Mouse (Mus musculus) hindbrain, embryonic 12.5 days (tissue): ENCODE measurements around the gene Npffr2. TPM values are rescaled to one million over a fixed set of nuclear protein-coding genes. Genes with fewer than 3 reads are reported as not detected.
"Not testable (repeated sequence)": the region's sequence is repeated elsewhere in the genome, so short reads cannot be mapped to it uniquely, and the experiment has no call there.

Experiments used
- ATAC-seq: fragments of 200-750 bp; cut with Nextera tagmentation; 2 replicates; pipeline ENCODE4 v1.8.0; 2017; ENCODE audit warnings: moderate TSS enrichment; ENCODE audit not compliant: low FRiP score
- H3K27ac ChIP-seq: fragments of 300-500 bp; sonication (generic); 2 replicates; pipeline ENCODE4 v1.5.1; 2016; ENCODE audit warnings: mild to moderate bottlenecking
- H3K27me3 ChIP-seq: fragments of 300-500 bp; sonication (generic); 2 replicates; pipeline ENCODE4 v1.6.1; 2016; ENCODE audit warnings: mild to moderate bottlenecking
- H3K36me3 ChIP-seq: fragments of 300-500 bp; sonication (generic); 2 replicates; pipeline ENCODE4 v1.6.1; 2016; ENCODE audit warnings: mild to moderate bottlenecking
- H3K4me1 ChIP-seq: fragments of 300-500 bp; sonication (generic); 2 replicates; pipeline ENCODE4 v1.6.1; 2016
- H3K4me2 ChIP-seq: fragments of 300-500 bp; sonication (generic); replicated peaks from 2 replicates; pipeline ENCODE4 v1.6.1; 2016; ENCODE audit warnings: mild to moderate bottlenecking
- H3K4me3 ChIP-seq: fragments of 300-500 bp; sonication (generic); 2 replicates; pipeline ENCODE4 v1.5.1; 2016; ENCODE audit warnings: mild to moderate bottlenecking
- H3K9ac ChIP-seq: fragments of 300-500 bp; sonication (generic); 2 replicates; pipeline ENCODE4 v1.6.1; 2016; ENCODE audit warnings: mild to moderate bottlenecking, moderate library complexity
- H3K9me3 ChIP-seq: fragments of 300-500 bp; sonication (generic); replicated peaks from 2 replicates; pipeline ENCODE4 v1.6.1; 2016; ENCODE audit warnings: mild to moderate bottlenecking
- WGBS: fragments of 180-500 bp; shearing (Covaris S2); methylation state at CpG from one replicate; pipeline ENCODE4 v1.1.7; 2016; 5-methylcytosine and 5-hydroxymethylcytosine counted together
- polyA plus RNA-seq: library from polyadenylated mRNA; unstranded; fragments of >200 nt; fragmentation: Nextera tagmentation; extraction: Ambion mirVana; gene quantifications from 2 replicates; pipeline ENCODE4 v1.2.1, GENCODE M21; 2016

Npffr2 gene
- 0.14 TPM in 1 of 2 replicates, not detected in the other for polyA plus RNA-seq

DNA sequence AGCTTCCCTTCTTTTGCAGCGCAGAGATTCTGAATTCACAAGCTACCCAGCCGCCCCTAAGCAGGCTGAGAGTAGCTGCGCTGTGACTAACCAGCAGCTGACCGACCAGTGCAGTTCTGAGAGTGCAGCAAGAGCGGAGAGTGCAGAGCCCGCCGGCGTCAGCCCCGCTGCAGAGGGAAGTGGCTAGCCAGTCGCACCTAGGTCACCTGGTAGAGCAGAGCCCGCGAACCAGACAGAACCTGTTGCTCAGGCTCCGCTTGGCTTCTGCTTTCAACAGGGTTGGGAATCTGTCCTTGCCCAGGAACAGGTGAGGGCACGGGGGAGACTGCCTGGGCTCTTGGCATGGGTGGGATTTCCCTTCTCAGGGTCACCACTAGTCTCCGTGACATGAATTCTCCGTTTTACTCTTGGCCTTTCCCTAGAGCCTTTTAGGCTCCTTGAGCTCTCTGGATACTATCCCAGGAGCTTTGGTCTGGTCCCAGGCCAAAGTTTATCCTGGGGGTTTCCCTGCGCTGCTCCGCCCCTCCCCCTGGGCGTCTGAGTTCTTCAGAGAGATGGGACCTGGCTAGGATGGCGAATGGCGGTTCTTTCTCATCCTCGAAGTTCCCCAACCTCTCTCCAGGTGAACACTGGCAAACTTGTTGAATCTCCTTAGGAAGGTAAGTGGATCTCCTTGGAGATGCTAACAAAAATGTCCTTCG lies at the start of gene Npffr2:
TSS of gene Npffr2 (plus strand) at position 552 of the 701 bp plus-strand sequence.
- peak within 1 kb of the TSS; percentile 90 for H3K4me2 ChIP-seq
- peak within 1 kb of the TSS; percentile 29 for H3K9ac ChIP-seq
- H3K36me3 ChIP-seq: no peaks in the 10 kb centered on the region
- peak; percentile 93 for ATAC-seq
- peaks cover 12% of the 10 kb centered on the region for H3K4me1 ChIP-seq
- WGBS: 2% methylated on average over 23 of the region's 23 CpGs
- peaks cover 13% of the 10 kb centered on the region for H3K27me3 ChIP-seq
- no peak within 1 kb of the TSS for H3K27ac ChIP-seq
- peak within 1 kb of the TSS; percentile 43 for H3K4me3 ChIP-seq
- no peaks in the 10 kb centered on the region for H3K9me3 ChIP-seq

DNA sequence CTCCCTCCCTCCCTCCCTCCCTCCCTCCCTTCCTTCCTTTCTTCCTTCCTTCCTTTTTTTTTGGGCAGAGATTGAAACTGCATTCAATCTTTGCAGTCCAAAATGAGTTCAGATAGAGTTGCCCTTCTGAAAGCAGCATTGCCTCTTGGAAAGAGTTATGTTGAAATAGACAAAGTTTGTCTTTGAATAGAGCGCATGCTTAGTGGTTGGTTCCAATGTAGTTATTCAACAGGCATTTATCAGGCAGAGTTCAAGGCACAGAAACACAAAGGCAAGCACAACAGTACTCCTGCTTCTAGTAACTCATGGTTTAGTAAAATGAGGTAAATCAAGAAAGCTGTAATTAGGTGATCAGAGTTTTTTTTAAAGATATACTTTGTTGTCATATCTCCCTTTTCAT lies 34.7 kb upstream of the Npffr2 start:
- Histone ChIP-seq H3K27ac (no peak overlapping the region), H3K4me3 (no peak overlapping the region), H3K36me3 (no peaks in the 10 kb centered on the region), H3K9ac (no peak overlapping the region), H3K4me1 (no peaks in the 10 kb centered on the region), H3K4me2 (no peak overlapping the region), H3K9me3 (no peaks in the 10 kb centered on the region), H3K27me3 (no peaks in the 10 kb centered on the region)
- ATAC-seq: no peak
- 96% methylated on average over 1 of the region's 1 CpGs for WGBS

DNA sequence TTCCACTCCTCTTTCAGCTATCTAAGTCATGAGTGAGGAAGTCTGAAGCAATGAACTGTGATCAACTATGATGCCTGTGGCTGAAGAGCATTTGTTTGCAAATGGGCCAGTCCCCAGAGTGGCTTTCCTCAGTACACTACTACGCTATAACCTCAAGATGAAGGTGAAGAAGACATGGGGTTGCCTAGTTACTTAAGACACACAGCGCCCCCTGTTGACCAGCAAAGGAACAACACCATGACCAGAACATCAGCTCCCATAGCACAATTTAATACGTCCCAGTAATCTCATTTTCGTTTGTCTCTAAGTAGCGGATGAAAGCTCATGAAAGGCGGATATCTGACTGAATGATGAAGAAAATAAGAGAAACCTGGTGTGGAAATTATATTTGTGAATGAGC lies 27.0 kb upstream of the Npffr2 start:
- Histone ChIP-seq H3K4me2 (no peak overlapping the region), H3K27ac (no peak overlapping the region), H3K36me3 (no peaks in the 10 kb centered on the region), H3K27me3 (no peaks in the 10 kb centered on the region), H3K4me3 (no peak overlapping the region), H3K9ac (no peak overlapping the region), H3K4me1 (no peaks in the 10 kb centered on the region), H3K9me3 (no peaks in the 10 kb centered on the region)
- WGBS: 57% methylated on average over 6 of the region's 6 CpGs
- ATAC-seq: no peak

DNA sequence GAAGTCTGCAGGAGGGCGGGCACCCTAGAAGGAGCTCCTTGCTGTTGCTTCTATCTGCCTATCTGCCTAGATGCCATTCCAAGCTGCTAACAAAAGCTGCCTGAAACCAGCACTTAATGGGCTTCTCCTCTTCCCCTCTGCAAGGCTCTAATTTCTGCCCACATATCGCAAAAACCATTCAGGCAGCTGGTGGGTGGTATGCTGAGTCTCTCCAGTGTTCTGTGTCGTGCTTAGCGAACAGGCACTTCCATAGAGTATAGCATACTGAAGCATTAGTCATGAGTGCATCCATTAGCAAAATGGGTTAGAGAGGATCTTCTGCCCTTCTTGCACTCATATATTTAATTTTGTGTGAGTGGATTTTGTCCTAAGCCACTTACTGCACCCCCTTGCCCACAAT lies 8.6 kb upstream of the Npffr2 start:
- WGBS: 73% methylated on average over 4 of the region's 4 CpGs
- no peak overlapping the region for H3K4me2 ChIP-seq
- H3K9ac ChIP-seq: no peak overlapping the region
- H3K36me3 ChIP-seq: no peaks in the 10 kb centered on the region
- H3K27ac ChIP-seq: no peak overlapping the region
- H3K4me3 ChIP-seq: no peak overlapping the region
- peaks cover 5% of the 10 kb centered on the region; the same call in 1 of the 2 replicates for H3K9me3 ChIP-seq
- no peaks in the 10 kb centered on the region for H3K27me3 ChIP-seq
- ATAC-seq: no peak
- no peaks in the 10 kb centered on the region for H3K4me1 ChIP-seq

DNA sequence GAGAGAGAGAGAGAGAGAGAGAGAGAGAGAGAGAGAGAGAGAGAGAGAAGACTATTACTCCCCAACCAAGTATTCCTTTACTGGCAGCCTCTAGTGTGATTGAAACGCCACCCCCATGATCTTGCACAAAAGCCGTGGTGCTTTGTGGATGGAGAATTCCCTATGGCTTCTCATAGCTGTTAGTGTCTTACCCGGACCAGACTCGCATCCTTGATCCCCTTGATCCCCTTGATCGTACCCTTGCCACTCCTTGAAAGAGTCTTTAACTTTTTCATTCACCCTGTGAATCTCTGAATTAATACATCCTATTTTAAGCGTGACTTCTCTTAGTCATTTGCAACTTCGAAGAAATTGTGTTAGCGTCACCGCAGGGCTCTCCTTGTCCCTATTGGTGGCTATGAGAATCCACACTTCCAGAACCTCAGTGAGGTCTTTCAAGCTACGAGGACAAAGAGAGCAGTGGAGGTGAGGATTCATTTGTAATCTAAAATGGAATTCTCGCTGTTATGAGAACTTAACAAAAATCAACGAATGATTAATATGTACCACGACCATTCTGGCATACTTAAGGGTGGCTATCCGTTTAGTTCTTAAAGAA lies 949 bp upstream of the Npffr2 start:
- H3K9ac ChIP-seq: peak overlapping the region; percentile 29
- peak; percentile 71 for ATAC-seq
- H3K36me3 ChIP-seq: no peaks in the 10 kb centered on the region

DNA sequence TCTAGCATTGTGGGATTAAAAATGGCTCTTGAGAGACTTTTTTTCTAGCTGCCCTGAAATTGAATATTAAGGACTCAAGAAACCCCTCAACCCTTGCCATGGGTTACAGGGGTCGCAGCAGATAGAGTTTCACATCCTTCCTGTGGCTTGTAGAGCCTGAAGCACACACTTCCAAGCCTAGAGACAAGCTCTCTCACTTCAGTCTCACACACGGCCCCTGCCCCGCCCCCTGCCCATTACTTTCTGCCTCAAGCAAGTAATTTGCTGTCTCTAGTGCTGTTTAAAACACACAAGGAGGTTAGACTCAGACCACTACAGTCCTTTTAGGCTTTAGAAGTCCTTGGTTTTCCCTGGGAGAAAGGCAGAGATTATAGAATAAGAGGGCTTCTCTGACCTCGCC lies 1.7 kb downstream of the Npffr2 start:
- H3K9ac ChIP-seq: no peak overlapping the region
- peaks cover 13% of the 10 kb centered on the region for H3K27me3 ChIP-seq
- peaks cover 12% of the 10 kb centered on the region for H3K4me1 ChIP-seq
- no peak overlapping the region for H3K4me3 ChIP-seq
- no peak overlapping the region for H3K27ac ChIP-seq
- 33% methylated on average over 4 of the region's 4 CpGs for WGBS
- H3K4me2 ChIP-seq: no peak overlapping the region
- no peaks in the 10 kb centered on the region for H3K9me3 ChIP-seq
- ATAC-seq: no peak
- no peaks in the 10 kb centered on the region for H3K36me3 ChIP-seq

More for the DNA sequence above, 949 bp upstream of the Npffr2 start:
- Histone ChIP-seq H3K27me3 (peaks cover 13% of the 10 kb centered on the region), H3K4me1 (peaks cover 12% of the 10 kb centered on the region), H3K4me3 (peak overlapping the region; percentile 43), H3K4me2 (peak overlapping the region; percentile 90), H3K9me3 (no peaks in the 10 kb centered on the region), H3K27ac (no peak overlapping the region)
- WGBS: 5% methylated on average over 14 of the region's 14 CpGs

DNA sequence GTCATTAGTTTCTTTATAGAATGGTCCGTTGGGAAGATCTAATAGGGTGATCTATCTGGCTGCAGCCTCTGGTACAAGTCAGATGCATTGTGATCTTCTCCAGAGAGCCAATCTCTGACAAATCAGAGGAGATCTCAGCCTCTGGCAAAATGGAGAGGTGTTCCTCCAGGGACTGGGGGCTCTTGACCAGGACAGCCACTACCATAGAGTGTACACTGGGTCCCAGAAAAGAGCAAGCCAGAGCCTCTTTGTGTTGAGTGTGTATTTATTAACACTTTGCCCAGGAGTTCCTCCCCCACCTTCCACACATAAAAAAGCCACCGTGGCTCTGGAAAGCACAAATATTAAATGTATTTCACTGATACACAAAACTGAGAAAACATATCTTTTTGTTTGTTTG lies 2.2 kb downstream of the Npffr2 start:
- H3K27ac ChIP-seq: no peak overlapping the region
- ATAC-seq: no peak
- no peaks in the 10 kb centered on the region for H3K36me3 ChIP-seq
- H3K9ac ChIP-seq: no peak overlapping the region
- no peaks in the 10 kb centered on the region for H3K9me3 ChIP-seq
- WGBS: 57% methylated on average over 2 of the region's 2 CpGs
- H3K4me2 ChIP-seq: no peak overlapping the region
- H3K27me3 ChIP-seq: peaks cover 13% of the 10 kb centered on the region
- H3K4me1 ChIP-seq: peaks cover 12% of the 10 kb centered on the region
- H3K4me3 ChIP-seq: no peak overlapping the region

DNA sequence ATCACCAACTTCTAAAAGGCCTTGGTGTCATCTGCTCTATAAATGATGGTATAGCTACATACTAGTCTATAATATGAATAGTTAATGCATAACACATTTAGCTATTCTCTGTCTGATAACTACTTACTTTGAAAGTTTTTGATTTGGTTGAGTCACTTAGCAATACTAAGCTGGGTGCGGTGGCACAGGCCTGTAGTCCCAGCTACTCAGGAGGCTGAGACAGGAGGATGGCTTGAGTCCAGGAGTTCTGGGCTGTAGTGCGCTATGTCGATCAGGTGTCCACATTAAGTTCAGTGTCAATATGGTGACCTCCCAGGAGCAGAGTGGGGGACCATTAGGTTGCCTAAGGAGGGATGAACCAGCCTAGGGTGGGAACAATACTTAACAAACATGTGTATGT lies 8.8 kb downstream of the Npffr2 start:
- no peaks in the 10 kb centered on the region for H3K9me3 ChIP-seq
- no peaks in the 10 kb centered on the region for H3K4me1 ChIP-seq
- H3K27ac ChIP-seq: no peak overlapping the region
- no peak overlapping the region for H3K4me3 ChIP-seq
- no peaks in the 10 kb centered on the region for H3K36me3 ChIP-seq
- no peak overlapping the region for H3K4me2 ChIP-seq
- H3K27me3 ChIP-seq: no peaks in the 10 kb centered on the region
- 90% methylated on average over 3 of the region's 3 CpGs for WGBS
- H3K9ac ChIP-seq: no peak overlapping the region
- no peak for ATAC-seq

DNA sequence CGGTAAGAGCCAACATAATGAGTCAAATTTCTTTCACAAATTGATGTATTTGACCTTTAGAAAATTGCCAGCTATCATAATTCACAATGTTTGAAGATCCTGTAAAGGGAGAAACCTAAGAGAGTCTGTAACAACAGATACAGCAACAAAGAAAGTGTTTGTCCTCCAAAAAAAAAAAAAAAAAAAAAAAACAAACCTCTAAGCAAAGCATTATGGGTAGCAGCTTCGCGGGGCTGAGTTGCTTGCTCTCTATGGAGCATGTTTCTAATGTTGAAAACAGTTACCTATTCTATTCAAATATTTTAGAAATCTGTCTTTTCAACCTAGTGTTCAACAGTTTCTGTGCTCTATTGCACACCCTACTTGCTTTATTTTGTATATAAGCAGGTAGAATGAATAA lies 15.2 kb downstream of the Npffr2 start:
- Histone ChIP-seq H3K36me3 (no peaks in the 10 kb centered on the region), H3K9ac (no peak overlapping the region), H3K4me3 (no peak overlapping the region), H3K4me2 (no peak overlapping the region), H3K9me3 (no peaks in the 10 kb centered on the region), H3K4me1 (no peaks in the 10 kb centered on the region), H3K27ac (no peak overlapping the region), H3K27me3 (no peaks in the 10 kb centered on the region)
- WGBS: 78% methylated on average over 3 of the region's 3 CpGs
- ATAC-seq: no peak

DNA sequence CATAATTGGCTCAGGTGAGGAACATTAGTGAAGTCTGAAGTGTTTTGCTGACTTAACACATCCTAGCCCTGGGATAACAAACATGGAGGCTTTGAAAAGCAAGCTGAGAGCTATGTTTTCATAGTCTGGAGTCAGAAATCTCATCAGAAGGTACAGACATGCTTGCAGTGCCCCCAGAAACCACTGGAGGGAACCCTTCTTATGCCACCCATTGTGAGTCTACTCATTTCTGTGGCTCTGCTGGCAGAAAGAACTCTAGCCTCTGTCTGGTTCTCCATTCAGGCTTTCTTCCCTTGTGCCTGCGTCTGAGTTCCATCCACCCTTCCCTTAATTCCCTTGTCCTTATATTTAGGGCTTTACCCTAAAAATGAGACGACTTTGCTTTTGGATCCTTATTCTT lies 16.2 kb downstream of the Npffr2 start:
- Histone ChIP-seq H3K9ac (no peak overlapping the region), H3K4me3 (no peak overlapping the region), H3K27ac (no peak overlapping the region), H3K27me3 (no peaks in the 10 kb centered on the region), H3K9me3 (no peaks in the 10 kb centered on the region), H3K4me2 (no peak overlapping the region), H3K4me1 (no peaks in the 10 kb centered on the region), H3K36me3 (no peaks in the 10 kb centered on the region)
- 0 out of 2 replicates have a peak, but pooled peaks have one; percentile 63 for ATAC-seq
- 38% methylated on average over 2 of the region's 2 CpGs for whole genome bisulfite sequencing

DNA sequence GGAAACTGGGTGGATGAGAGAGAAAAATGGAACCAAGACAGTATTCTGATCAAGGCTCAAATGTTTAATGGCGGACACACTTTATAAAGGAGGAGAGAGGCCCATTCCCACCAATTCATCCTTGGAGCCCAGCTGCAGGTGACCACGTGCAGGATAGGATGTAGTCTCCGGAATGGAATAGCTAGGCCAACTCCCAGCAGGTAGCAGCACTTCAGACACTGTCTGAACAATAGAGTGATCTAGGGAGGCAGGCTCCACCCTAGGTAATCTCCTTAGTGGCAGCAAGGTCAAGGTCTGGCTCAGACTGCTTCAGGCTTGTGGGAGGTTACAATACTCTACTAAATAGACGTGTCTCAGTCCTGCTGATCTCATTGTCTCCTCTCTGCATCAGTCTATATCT lies 31.9 kb downstream of the Npffr2 start:
- H3K9ac ChIP-seq, H3K9me3 ChIP-seq, H3K36me3 ChIP-seq, H3K27me3 ChIP-seq, H3K4me1 ChIP-seq, ATAC-seq, H3K27ac ChIP-seq, H3K4me2 ChIP-seq, H3K4me3 ChIP-seq: not testable (repeated sequence)
- 37% methylated on average over 4 of the region's 4 CpGs for WGBS

DNA sequence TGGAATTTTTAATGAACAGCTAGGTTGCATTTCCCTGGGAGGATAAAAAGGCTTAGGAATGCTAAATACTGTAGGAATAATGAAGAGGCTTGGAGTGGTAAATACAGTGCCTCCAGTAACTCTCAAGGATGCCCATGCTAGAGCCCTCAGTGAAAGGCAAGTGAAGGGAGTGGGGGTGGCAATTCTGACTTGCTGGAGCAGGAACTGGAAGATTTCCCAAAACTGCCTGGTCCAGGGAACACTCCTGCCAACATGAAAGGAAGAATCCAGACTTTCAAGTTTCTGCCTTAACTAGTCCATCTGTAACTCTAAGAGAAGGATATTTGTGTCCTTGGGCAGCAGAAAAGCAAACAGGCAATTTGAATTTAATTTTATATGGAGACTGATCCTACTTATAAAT lies 34.2 kb downstream of the Npffr2 start:
- Histone ChIP-seq H3K9me3 (no peaks in the 10 kb centered on the region), H3K27me3 (no peaks in the 10 kb centered on the region), H3K9ac (no peak overlapping the region), H3K4me1 (no peaks in the 10 kb centered on the region), H3K36me3 (no peaks in the 10 kb centered on the region), H3K27ac (no peak overlapping the region), H3K4me2 (no peak overlapping the region), H3K4me3 (no peak overlapping the region)
- no peak for ATAC-seq

DNA sequence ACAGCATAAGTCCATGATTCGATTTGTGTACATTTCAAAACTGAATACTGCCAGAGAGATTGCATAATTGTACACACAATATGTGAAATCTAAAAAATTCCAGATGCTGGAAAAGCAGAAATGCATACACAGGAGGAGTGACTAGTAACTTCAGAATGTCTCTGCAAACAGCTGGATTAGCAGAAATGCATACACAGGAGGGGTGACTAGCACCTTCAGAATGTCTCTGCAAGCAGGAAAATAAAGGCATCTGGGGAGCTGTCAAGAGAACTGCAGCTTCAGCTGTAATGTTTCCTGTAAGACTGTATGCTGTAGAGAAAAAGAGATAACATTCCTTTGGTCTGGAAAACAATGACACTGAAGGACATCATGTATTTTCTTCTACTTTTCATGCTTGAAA lies 51.4 kb downstream of the Npffr2 start:
- Histone ChIP-seq H3K9me3 (no peaks in the 10 kb centered on the region), H3K9ac (no peak overlapping the region), H3K4me1 (no peaks in the 10 kb centered on the region), H3K36me3 (no peaks in the 10 kb centered on the region), H3K4me3 (no peak overlapping the region), H3K4me2 (no peak overlapping the region), H3K27me3 (no peaks in the 10 kb centered on the region), H3K27ac (no peak overlapping the region)
- ATAC-seq: no peak
- 78% methylated on average over 1 of the region's 1 CpGs for WGBS
